Mouse (Mus musculus): ENCODE measurements around the gene Rbpj.

The Rbpj gene

GRCm38 (mm10) chr5:53670321-53670938, 204.5 kb downstream of the Rbpj start:
- CTCF ChIA-PET: no interaction called here

- CTCF ChIA-PET: no interaction called here
Observed at GRCm38 (mm10) chr5:53671507-53671906, 205.6 kb downstream of the Rbpj start.

- CTCF ChIA-PET: no interaction called here
Observed at GRCm38 (mm10) chr5:53672352-53672751, 206.4 kb downstream of the Rbpj start.

GRCm38 (mm10) chr5:53673493-53674150, 207.7 kb downstream of the Rbpj start:
- CTCF ChIA-PET: interaction anchor here (0.5 to 0.6 kb wide), 2 partner anchors 20 to 127 kb away, joined by 3 read pairs; no protein-coding TSS in a partner anchor

- CTCF ChIA-PET: no interaction called here
Observed at GRCm38 (mm10) chr5:53676671-53677070, 210.7 kb downstream of the Rbpj start.

- CTCF ChIA-PET: no interaction called here
Observed at GRCm38 (mm10) chr5:53678036-53678767, 212.2 kb downstream of the Rbpj start.

- CTCF ChIA-PET: interaction anchor here (0.6 kb wide), 1 partner anchor 396 kb away, joined by 6 read pairs; no protein-coding TSS in a partner anchor
Observed at GRCm38 (mm10) chr5:53679651-53680050, 213.7 kb downstream of the Rbpj start.

- CTCF ChIA-PET: no interaction called here
Observed at GRCm38 (mm10) chr5:53683916-53684315, 218.0 kb downstream of the Rbpj start.

GRCm38 (mm10) chr5:53684417-53684816, 218.5 kb downstream of the Rbpj start:
- CTCF ChIA-PET: no interaction called here

GRCm38 (mm10) chr5:53685623-53686022, 219.7 kb downstream of the Rbpj start:
- CTCF ChIA-PET: no interaction called here

GRCm38 (mm10) chr5:53686379-53686778, 220.4 kb downstream of the Rbpj start:
- CTCF ChIA-PET: no interaction called here

GRCm38 (mm10) chr5:53688326-53688725, 222.4 kb downstream of the Rbpj start:
- CTCF ChIA-PET: no interaction called here

- CTCF ChIA-PET: no interaction called here
Observed at GRCm38 (mm10) chr5:53691577-53691976, 225.6 kb downstream of the Rbpj start.

- CTCF ChIA-PET: no interaction called here
Observed at GRCm38 (mm10) chr5:53692100-53692499, 226.1 kb downstream of the Rbpj start.

- CTCF ChIA-PET: no interaction called here
Observed at GRCm38 (mm10) chr5:53692662-53693061, 226.7 kb downstream of the Rbpj start.

GRCm38 (mm10) chr5:53696701-53697100, 230.7 kb downstream of the Rbpj start:
- CTCF ChIA-PET: no interaction called here

GRCm38 (mm10) chr5:53697794-53698193, 231.8 kb downstream of the Rbpj start:
- CTCF ChIA-PET: no interaction called here

- CTCF ChIA-PET: no interaction called here
Observed at GRCm38 (mm10) chr5:53702686-53703085, 236.7 kb downstream of the Rbpj start.

All from spleen, embryonic (tissue).